Mouse (Mus musculus) testis, postnatal 10 days (tissue): ENCODE results near the gene Pnrc2.

ENCODE experiments used
- DNase-seq: peaks from one replicate; pipeline ENCODE4 v3.0.0; 2021; ENCODE audit warnings: low spot score

The Pnrc2 gene

GRCm38 (mm10) chr4:135891539-135891938, 17.9 kb upstream of the Pnrc2 start:
- no peak for DNase-seq

- DNase-seq, result peak; percentile 87
Measured at GRCm38 (mm10) chr4:135889884-135890283, 16.2 kb upstream of the Pnrc2 start.

- peak; percentile 27 for DNase-seq
Measured at GRCm38 (mm10) chr4:135889146-135889883, 15.7 kb upstream of the Pnrc2 start.

GRCm38 (mm10) chr4:135888448-135889057, 14.9 kb upstream of the Pnrc2 start:
- peak; percentile 35 for DNase-seq

GRCm38 (mm10) chr4:135886184-135886583, 12.5 kb upstream of the Pnrc2 start:
- peak; percentile 35 for DNase-seq

GRCm38 (mm10) chr4:135885676-135886075, 12.0 kb upstream of the Pnrc2 start:
- DNase-seq, result peak; percentile 36

- DNase-seq, result peak; percentile 44
Measured at GRCm38 (mm10) chr4:135884531-135884930, 10.9 kb upstream of the Pnrc2 start.

GRCm38 (mm10) chr4:135883881-135884516, 10.3 kb upstream of the Pnrc2 start:
- DNase-seq, result peak; percentile 35

GRCm38 (mm10) chr4:135883401-135883851, 9.8 kb upstream of the Pnrc2 start:
- DNase-seq, result peak; percentile 39

- DNase-seq, result no peak
Measured at GRCm38 (mm10) chr4:135882023-135882422, 8.4 kb upstream of the Pnrc2 start.

GRCm38 (mm10) chr4:135880576-135880975, 6.9 kb upstream of the Pnrc2 start:
- DNase-seq, result peak; percentile 41

GRCm38 (mm10) chr4:135880018-135880417, 6.4 kb upstream of the Pnrc2 start:
- peak; percentile 24 for DNase-seq

GRCm38 (mm10) chr4:135879021-135879420, 5.4 kb upstream of the Pnrc2 start:
- DNase-seq, result no peak

GRCm38 (mm10) chr4:135877742-135878141, 4.1 kb upstream of the Pnrc2 start:
- DNase-seq, result no peak

- DNase-seq, result peak; percentile 75
Measured at GRCm38 (mm10) chr4:135876583-135877020, 3.0 kb upstream of the Pnrc2 start.

- DNase-seq, result peak; percentile 85
Measured at GRCm38 (mm10) chr4:135875991-135876582, 2.4 kb upstream of the Pnrc2 start.

- DNase-seq, result peak; percentile 36
Measured at GRCm38 (mm10) chr4:135875546-135875945, 1.9 kb upstream of the Pnrc2 start.

GRCm38 (mm10) chr4:135874564-135875535, 1.2 kb upstream of the Pnrc2 start:
- DNase-seq, result peak; percentile 39

- peak; percentile 39 for DNase-seq
Measured at GRCm38 (mm10) chr4:135872589-135873391, 860 bp downstream of the Pnrc2 start.

GRCm38 (mm10) chr4:135872015-135872414, 1.6 kb downstream of the Pnrc2 start:
- peak; percentile 32 for DNase-seq
